Mouse (Mus musculus) layer of hippocampus, adult 2 months (tissue): ENCODE measurements at regions not wholly inside any gene's neighbourhood (a gene's known extent, or its start where the extent isn't known, plus 50 kb on each side); places are given as distances from the start of the nearest gene placed in this dataset.

Experiments
- DNase-seq, 2 experiments: peaks; one replicate each; pipeline ENCODE4 v3.0.0; 2022; ENCODE audit warnings: low spot score in 2 of 2
- H3K27ac ChIP-seq: fragments of 200-600 bp; 2 replicates; pipeline ENCODE4 v1.8.1; 2022
- H3K4me3 ChIP-seq: fragments of 200-600 bp; 2 replicates; pipeline ENCODE4 v1.8.1; 2022; ENCODE audit warnings: mild to moderate bottlenecking
- CTCF ChIP-seq: fragments of 200-600 bp; conservative IDR thresholded peaks from 2 replicates; pipeline ENCODE4 v1.8.1; 2022; ENCODE audit warnings: antibody characterized with exemption, mild to moderate bottlenecking, moderate library complexity

- TF ChIP-seq CTCF: no peak
- Histone ChIP-seq H3K4me3 (no peak overlapping the region), H3K27ac (no peak overlapping the region)
- DNase-seq: no peak
These were observed 106.6 kb downstream of the Pdcd6ip start for GRCm38 (mm10) chr9:113601451-113601850.

- H3K27ac ChIP-seq: no peak overlapping the region
- peak; percentile 73 for TF ChIP-seq CTCF
- H3K4me3 ChIP-seq: no peak overlapping the region
- peak in 1 of 2 experiments; percentile 25 for DNase-seq
These were observed 120.8 kb downstream of the Pdcd6ip start for GRCm38 (mm10) chr9:113587260-113587659.

GRCm38 (mm10) chr9:113586477-113586876 lies 121.6 kb downstream of the Pdcd6ip start:
- no peak for TF ChIP-seq CTCF
- Histone ChIP-seq H3K27ac (no peak overlapping the region), H3K4me3 (no peak overlapping the region; the same call in 1 of the 2 replicates)
- no peak for DNase-seq

GRCm38 (mm10) chr9:113578221-113578620 lies 129.8 kb downstream of the Pdcd6ip start:
- Histone ChIP-seq H3K27ac (peak overlapping the region; percentile 49; the same call in 1 of the 2 replicates), H3K4me3 (no peak overlapping the region)
- peak; percentile 12 to 21 for DNase-seq

GRCm38 (mm10) chr9:113568849-113569248 lies 139.2 kb downstream of the Pdcd6ip start:
- Histone ChIP-seq H3K27ac (no peak overlapping the region), H3K4me3 (no peak overlapping the region)
- DNase-seq: no peak
- TF ChIP-seq CTCF: no peak

More at GRCm38 (mm10) chr9:113578221-113578620, 129.8 kb downstream of the Pdcd6ip start:
- TF ChIP-seq CTCF: no peak

- Histone ChIP-seq H3K4me3 (no peak overlapping the region), H3K27ac (no peak overlapping the region)
- DNase-seq: no peak
- no peak for TF ChIP-seq CTCF
These were observed 140.4 kb downstream of the Pdcd6ip start for GRCm38 (mm10) chr9:113567705-113568104.

- DNase-seq: no peak
- no peak overlapping the region for H3K4me3 ChIP-seq
- no peak for TF ChIP-seq CTCF
- no peak overlapping the region for H3K27ac ChIP-seq
These were observed 141.4 kb downstream of the Pdcd6ip start for GRCm38 (mm10) chr9:113566620-113567019.

- DNase-seq: no peak
- H3K4me3 ChIP-seq: no peak overlapping the region
- TF ChIP-seq CTCF: no peak
- no peak overlapping the region for H3K27ac ChIP-seq
These were observed 154.1 kb downstream of the Pdcd6ip start for GRCm38 (mm10) chr9:113553911-113554310.

GRCm38 (mm10) chr9:113547458-113547857 lies 160.6 kb downstream of the Pdcd6ip start:
- no peak for TF ChIP-seq CTCF
- no peak overlapping the region for H3K27ac ChIP-seq
- no peak for DNase-seq
- H3K4me3 ChIP-seq: no peak overlapping the region

GRCm38 (mm10) chr9:113528586-113528985 lies 179.5 kb downstream of the Pdcd6ip start:
- H3K4me3 ChIP-seq: no peak overlapping the region
- no peak overlapping the region for H3K27ac ChIP-seq
- DNase-seq: peak in 1 of 2 experiments; percentile 75
- TF ChIP-seq CTCF: peak; percentile 88

- Histone ChIP-seq H3K4me3 (no peak overlapping the region), H3K27ac (no peak overlapping the region)
- TF ChIP-seq CTCF: no peak
- no peak for DNase-seq
These were observed 183.8 kb downstream of the Pdcd6ip start for GRCm38 (mm10) chr9:113524307-113524706.

- TF ChIP-seq CTCF: no peak
- H3K27ac ChIP-seq: no peak overlapping the region
- no peak overlapping the region for H3K4me3 ChIP-seq
- no peak for DNase-seq
These were observed 184.9 kb downstream of the Pdcd6ip start for GRCm38 (mm10) chr9:113523173-113523572.

GRCm38 (mm10) chr9:113519727-113520126 lies 188.3 kb downstream of the Pdcd6ip start:
- DNase-seq: no peak
- Histone ChIP-seq H3K4me3 (no peak overlapping the region), H3K27ac (no peak overlapping the region)
- no peak for TF ChIP-seq CTCF

GRCm38 (mm10) chr9:113518482-113518881 lies 189.6 kb downstream of the Pdcd6ip start:
- DNase-seq: peak in 1 of 2 experiments; percentile 65
- TF ChIP-seq CTCF: no peak
- Histone ChIP-seq H3K4me3 (no peak overlapping the region), H3K27ac (0 out of 2 replicates have a peak overlapping the region, but pooled peaks have one; percentile 28)

- DNase-seq: no peak
These were observed 190.3 kb downstream of the Pdcd6ip start for GRCm38 (mm10) chr9:113517756-113518155.

More at GRCm38 (mm10) chr9:113517756-113518155, 190.3 kb downstream of the Pdcd6ip start:
- Histone ChIP-seq H3K4me3 (no peak overlapping the region), H3K27ac (no peak overlapping the region)
- no peak for TF ChIP-seq CTCF
